Mouse (Mus musculus) spleen, adult 2 months (tissue): ENCODE data around the gene Tomm6.

Experiments
- CTCF ChIP-seq: fragments of 200-500 bp; IDR thresholded peaks from 2 replicates; pipeline ENCODE4 v1.5.1; 2011; ENCODE audit warnings: mild to moderate bottlenecking, inconsistent platforms; ENCODE audit not compliant: insufficient read depth, insufficient read length, insufficient replicate concordance; ENCODE audit errors: extremely low read depth
- POLR2A ChIP-seq: fragments of 200-500 bp; IDR thresholded peaks from 2 replicates; pipeline ENCODE4 v1.6.1; 2011; ENCODE audit warnings: low read depth, low read length, inconsistent platforms

DNA sequence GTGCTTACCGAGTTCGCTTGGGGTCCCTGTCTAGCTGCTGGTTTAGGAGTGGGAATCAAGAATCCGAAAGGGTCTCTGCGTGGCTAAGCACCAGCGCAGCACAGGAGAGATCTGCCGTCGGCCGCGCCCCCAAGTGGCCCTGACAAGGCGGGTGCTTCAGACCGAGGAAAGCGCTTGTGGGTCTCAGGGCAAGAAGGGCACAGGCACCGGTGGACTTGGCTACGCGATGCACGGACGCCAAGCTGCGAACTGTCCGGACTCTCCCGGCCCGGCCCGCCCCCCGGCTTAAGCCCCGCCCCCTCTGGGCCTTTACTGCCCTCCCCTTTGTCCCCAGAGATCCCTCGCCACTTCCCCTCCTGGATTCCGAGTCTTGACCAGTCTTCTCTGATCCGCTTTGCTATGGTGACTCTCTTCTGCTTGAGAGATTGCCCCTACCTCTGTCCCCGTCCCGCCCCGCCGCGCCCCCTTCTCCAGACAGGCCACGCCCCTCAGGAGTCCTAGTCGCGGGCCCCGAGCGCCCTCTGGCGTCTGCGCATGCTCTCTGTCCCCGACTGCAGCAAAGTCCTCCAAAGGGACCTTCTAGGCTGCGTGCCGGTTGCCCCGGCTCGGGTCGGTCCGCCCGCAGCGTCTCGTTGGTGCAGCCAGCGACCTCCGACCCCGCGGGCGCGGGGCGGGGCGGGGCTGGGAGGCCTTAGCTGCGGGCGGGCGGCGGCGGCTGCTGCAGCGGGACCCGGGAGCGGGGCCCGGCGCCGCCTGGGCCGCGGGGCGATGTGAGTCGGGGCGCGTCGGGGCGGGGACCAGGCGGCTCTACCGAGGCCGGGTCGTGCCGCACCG, 6.5 kb upstream of the Tomm6 start, which contains the start of gene Prickle4:
- TF ChIP-seq POLR2A (no peak), CTCF (peak; percentile 94)
